Mouse (Mus musculus) G1E (cell line): ENCODE results near the gene Mvd.

Experiments used
- CTCF ChIP-seq: IDR thresholded peaks from 2 replicates; pipeline ENCODE4 v1.5.1; 2012; ENCODE audit warnings: low read depth, low read length, inconsistent platforms, mixed read lengths
- POLR2AphosphoS5 ChIP-seq: IDR thresholded peaks from 2 replicates; pipeline ENCODE4 v1.6.1; 2012; ENCODE audit warnings: low read depth, low read length, inconsistent platforms; ENCODE audit not compliant: insufficient replicate concordance

DNA sequence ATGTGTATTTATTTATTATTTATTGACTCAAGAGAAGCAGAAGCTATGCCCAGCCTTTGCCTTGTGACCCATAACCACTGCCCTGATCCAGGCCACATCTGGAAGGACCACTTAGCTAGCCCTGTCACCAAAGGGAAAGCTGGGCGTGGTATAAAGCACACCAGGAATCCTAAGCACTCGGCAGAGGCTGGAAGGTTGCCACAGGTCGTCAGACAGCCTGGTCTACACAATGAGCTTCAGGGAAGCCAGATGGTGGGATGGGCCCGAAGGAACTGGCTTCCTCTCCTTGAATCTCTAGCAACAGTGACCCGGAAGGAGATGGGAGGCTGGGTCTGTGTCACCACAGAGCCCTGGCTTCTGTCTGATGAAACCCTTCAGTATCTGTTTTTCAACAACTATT is 19.6 kb downstream of the Mvd start:
- TF ChIP-seq CTCF (no peak), POLR2AphosphoS5 (no peak)
